Mouse (Mus musculus) left cerebral cortex, adult 18-20 months (tissue): ENCODE results near the gene Pomgnt1. TPM values are rescaled to one million over a fixed set of nuclear protein-coding genes. Genes with fewer than 3 reads are reported as not detected.

ENCODE experiments used
- total RNA-seq, 2 experiments: library from RNA; stranded (reverse); gene quantifications; 2 replicates each; pipeline ENCODE4 v1.2.3; 2021

Pomgnt1 gene
- total RNA-seq, 2 experiments from 2014 or later = 77.7 to 83.0 TPM

Other genes with a start within 250 kb of the Pomgnt1 start
- under 1 TPM; 0.28 to 0.30 TPM for gene Kncn, start 239.4 kb upstream of the Pomgnt1 start, total RNA-seq
- under 1 TPM; 0.56 to 0.67 TPM for gene 6430628N08Rik, start 233.2 kb upstream of the Pomgnt1 start, total RNA-seq
- gene Dmbx1, start 183.9 kb upstream of the Pomgnt1 start, total RNA-seq = not detected
- gene Faah, start 105.9 kb upstream of the Pomgnt1 start, total RNA-seq = 100 to 1,000 TPM in 1 of 2 experiments, 10 to 100 TPM in 1; 85.2 to 101 TPM
- gene Nsun4, start 70.0 kb upstream of the Pomgnt1 start, total RNA-seq = 10 to 100 TPM; 13.3 TPM
- gene Uqcrh, start 48.8 kb upstream of the Pomgnt1 start, total RNA-seq = 100 to 1,000 TPM; 434 to 461 TPM
- gene Lrrc41, start 48.6 kb upstream of the Pomgnt1 start, total RNA-seq = 10 to 100 TPM; 44.7 to 54.3 TPM
- gene Rad54l, start 150 bp upstream of the Pomgnt1 start, total RNA-seq = under 1 TPM; 0.49 TPM
- gene Lurap1, start 27.5 kb downstream of the Pomgnt1 start, total RNA-seq = 10 to 100 TPM; 36.7 to 37.7 TPM
- under 1 TPM in 1 of 2 experiments, not detected in 1; 0.33 TPM for gene Tspan1, start 43.8 kb downstream of the Pomgnt1 start, total RNA-seq
- gene 1700042G07Rik, start 49.5 kb downstream of the Pomgnt1 start, total RNA-seq = not detected
- gene Gm49337, start 49.5 kb downstream of the Pomgnt1 start, total RNA-seq = 1 to 10 TPM; 2.3 to 5.9 TPM
- gene Pik3r3, start 97.8 kb downstream of the Pomgnt1 start, total RNA-seq = 10 to 100 TPM; 36.2 to 38.8 TPM